Mouse (Mus musculus): Measurements from ENCODE around the gene Nupl1.

DNA sequence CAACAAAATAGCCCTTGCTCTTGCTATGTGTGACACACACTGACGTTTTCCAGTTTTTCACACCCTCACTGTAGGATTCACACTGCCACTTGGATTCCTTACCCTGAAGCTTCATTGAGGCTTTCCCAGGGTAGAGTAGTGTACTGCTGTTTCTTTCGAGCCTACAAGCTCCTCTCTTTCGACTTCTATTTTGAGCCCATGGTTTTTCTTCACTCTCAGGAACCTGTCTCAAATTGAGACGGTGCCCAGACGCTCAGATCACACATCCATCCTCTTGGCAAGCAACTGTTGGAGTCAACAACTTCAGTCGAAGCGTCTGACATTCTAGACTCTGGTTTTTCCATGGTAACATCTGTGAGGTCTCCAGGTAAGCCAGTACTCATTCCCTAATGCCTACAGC, 54.3 kb downstream of the Nupl1 start, which contains the start of gene Atp8a2:
- no peak for TF ChIP-seq CTCF (conservative IDR thresholded peaks at IDR 0.05; ENCODE audit: insufficient read depth, insufficient read length, low read depth, low read length)
- TF ChIP-seq POLR2A (IDR thresholded peaks at IDR 0.05; ENCODE audit: low read depth, low read length), result no peak
